Mouse (Mus musculus) Muller cell, postnatal 12 days (primary cell): ENCODE results near the gene Camk1d.
"Not testable (repeated sequence)": the region's sequence is repeated elsewhere in the genome, so short reads cannot be mapped to it uniquely, and the experiment has no call there.

Experiments used
- DNase-seq: peaks from one replicate; pipeline ENCODE4 v3.0.0-alpha.2; 2015; ENCODE audit errors: inconsistent ontology term

Gene Camk1d

GRCm38 (mm10) chr2:5613651-5614307 lies 100.5 kb downstream of the Camk1d start:
- peak; percentile 71 for DNase-seq

GRCm38 (mm10) chr2:5611601-5612000 lies 102.7 kb downstream of the Camk1d start:
- DNase-seq, result no peak

DNA sequence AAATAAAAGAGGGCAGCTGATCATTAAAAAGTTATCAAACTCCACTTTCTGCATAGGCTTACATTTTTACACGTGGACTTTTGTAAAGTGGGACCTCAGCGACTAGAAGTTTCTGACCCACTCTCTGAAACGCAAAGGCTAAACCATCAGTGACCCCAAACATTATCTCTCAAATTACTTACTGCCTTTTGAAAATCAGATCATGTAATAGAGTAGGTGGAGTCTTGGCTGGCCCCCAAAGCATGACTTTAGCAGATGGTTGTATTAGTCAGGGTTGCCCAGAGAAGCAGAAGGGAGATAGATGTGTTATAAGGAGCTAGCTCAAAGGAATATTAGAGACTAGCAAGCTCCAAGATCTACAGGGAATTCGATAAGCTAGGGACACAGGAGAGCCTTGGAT lies 103.8 kb downstream of the Camk1d start:
- no peak for DNase-seq

DNA sequence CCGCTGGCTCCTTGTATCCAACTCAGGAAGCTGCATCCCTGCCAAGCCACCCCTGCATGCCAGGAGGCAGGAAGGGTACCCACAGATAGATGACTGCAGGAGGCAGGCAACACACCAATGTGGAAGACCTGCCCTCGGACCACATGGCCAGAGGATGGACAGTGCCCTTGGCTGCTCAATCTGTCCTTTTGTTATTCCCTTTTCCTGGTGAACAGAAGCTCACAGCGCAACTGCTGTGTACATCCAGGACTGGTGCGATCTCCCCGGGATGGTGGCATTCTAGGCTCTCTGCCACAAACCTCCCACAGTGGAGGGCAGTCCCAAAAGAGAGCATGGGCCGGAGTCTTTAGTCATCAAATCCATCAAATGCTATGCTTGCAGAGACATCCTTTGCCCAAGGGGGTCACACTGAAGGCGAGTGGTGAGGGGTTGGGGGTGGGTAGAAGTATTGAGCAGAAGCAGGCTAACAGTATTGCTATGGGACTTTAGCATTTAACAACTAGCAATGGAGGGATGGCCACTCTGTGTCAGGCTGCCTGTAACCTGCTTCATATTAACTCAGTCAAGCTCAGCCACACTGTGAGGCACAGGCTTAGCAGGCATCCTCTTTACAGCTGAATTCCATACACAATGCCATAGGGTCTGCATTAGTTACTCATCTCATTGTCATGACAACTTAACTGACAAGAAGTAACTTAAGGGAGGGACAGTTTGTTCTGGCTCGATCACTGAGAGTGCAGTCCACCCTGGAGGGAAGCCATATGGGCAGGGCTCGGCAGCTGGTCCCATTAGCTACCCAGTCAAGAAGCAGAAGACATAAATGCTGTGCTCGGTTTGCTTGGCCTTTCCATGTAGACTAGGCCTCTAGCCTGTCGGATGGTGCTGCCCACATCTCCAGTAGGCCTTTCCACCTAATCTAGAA lies 106.1 kb downstream of the Camk1d start:
- no peak for DNase-seq

- DNase-seq, result no peak
Measured at GRCm38 (mm10) chr2:5605849-5606248, 108.5 kb downstream of the Camk1d start.

- DNase-seq, result no peak
Measured at GRCm38 (mm10) chr2:5602044-5602443, 112.3 kb downstream of the Camk1d start.

DNA sequence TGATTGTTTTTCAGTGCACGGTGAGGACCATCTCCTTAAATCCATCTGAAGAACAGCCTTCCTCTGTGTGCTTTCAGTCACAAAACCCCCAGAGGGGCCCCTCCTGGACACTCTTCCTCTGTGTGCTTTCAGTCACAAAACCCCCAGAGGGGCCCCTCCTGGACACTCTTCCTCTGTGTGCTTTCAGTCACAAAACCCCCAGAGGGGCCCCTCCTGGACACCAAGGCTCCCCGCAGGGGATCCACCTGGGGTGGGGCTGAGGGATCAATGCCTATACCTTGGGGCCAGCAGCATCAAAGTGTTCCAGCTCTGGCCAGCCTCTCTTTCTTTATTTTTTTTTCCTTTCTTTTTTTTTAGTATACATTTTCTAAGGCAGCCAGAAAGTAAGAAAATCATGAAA lies 113.1 kb downstream of the Camk1d start:
- DNase-seq, result not testable (repeated sequence)

DNA sequence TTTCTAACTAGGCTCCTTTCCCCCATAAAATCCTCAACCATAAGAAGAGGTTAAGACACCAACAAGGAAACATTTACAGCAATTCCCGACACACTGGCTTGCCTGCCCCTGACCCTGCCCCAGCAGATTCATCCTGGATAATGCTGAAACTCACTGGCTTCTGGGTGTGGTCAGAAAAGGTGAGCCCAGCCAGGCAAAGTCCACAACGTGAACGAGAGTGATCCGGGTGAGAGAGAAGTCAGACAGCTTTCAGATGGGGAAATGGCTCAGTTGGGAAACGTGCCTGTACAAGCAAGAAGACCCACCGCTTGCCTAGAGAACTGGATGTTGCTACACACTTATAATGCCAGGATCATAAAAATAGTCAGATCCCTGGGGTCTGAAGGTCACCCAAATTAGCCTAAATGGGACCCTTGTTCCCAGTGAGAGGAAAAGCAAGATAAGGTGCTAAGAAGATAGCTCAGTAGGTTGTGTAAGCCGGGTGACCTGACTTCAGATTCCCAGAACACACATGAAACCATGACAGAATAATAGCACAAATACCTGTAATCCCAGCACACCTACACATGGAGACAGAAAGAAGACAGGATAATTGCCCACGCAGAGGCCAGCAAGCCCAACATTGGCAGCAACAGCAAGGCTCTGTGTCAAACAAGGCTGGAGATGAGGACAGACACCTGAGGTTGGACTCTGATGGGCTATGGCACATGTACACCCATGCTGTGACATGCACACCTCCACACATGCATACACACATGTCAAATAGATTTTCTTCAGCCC lies 113.9 kb downstream of the Camk1d start:
- DNase-seq, result no peak

DNA sequence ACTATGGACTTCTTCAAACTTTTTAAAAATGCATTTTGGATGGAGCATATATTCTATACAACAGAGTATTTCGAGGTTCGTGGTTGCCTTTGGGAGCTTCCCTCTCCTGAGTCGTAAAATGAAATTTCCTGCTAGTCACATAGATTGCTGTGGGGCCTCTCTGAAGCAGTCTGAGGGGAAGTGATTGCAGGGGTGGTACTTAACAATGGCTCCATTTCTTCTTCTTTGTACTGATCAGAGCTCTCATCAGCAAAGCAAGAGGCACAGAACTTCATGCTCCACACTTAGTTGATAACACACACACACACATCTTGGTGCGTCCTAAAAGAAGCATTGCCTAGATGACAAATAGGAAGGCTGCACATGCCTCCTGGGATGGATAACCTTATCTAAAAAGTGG lies 114.6 kb downstream of the Camk1d start:
- DNase-seq, result no peak

- no peak for DNase-seq
Measured at GRCm38 (mm10) chr2:5598533-5598932, 115.8 kb downstream of the Camk1d start.

GRCm38 (mm10) chr2:5596882-5597281 lies 117.4 kb downstream of the Camk1d start:
- no peak for DNase-seq

DNA sequence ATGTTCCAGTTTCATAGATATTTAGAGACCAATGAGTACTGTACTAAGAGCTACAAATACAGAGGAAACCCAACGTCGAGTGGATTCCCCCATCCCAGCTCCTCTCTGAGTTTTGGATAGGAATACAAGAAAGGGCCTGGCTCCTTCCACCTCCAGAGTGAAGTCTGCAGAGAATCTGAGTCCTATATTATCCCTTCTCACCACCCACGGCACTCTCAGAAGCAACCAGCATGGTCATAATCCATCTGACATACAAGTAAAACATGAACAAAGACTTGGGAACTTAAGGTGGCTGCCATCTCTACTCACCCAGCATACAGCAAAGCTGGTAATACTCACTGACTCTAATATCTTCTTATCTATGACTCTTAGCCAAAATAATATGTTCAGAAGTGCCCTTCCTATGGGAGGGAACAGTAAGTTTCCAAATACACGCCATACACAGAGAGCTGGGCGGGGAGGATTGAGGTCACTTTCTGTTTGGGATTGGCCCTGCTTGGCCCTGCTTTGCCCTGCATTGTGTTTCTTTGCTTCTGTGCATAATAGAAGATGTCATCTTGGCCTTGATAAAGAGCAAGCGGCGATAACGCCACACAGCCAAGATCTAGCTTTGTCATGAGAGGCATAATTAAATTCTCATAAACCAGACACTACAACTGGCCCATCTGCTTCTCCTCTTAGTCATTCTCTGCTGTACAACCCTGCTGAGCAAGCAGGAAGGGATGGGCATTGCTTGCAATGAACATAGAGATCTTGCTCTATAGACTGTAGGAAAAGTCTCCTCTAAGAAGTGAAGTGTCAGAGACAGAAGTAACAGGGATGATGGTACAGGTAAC lies 118.7 kb downstream of the Camk1d start:
- peak; percentile 41 for DNase-seq

DNA sequence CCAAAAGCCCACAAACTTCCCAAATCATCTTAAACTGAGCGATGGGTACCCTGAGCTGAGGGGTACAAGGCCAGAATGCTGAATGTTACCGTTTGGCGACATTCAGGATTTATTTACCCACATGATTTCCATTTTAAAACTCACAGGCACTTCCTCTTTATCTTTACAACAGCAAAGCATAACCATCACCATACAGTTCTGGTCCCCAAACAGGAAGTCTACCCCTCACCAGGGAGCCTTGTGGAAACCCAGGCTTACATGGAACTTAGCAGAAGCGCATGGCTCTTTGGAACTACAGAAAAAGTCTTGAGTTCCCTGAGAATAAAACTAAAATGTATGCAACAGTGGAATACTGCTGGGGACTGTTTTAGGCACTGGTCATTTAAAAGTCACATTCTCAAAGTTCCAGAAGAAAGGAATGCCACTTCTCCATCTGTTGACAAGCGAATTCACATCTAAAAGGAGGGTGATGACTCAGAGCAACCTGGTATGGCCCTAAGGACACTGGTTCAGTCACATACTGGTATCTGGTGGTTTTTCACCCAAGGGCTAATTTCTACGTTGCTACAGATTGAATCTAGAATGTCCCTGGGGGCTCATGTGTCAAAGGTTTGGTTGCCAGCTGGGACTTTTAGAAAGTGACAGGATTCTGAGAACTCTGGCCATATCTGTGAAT lies 121.7 kb downstream of the Camk1d start:
- peak; percentile 67 for DNase-seq

DNA sequence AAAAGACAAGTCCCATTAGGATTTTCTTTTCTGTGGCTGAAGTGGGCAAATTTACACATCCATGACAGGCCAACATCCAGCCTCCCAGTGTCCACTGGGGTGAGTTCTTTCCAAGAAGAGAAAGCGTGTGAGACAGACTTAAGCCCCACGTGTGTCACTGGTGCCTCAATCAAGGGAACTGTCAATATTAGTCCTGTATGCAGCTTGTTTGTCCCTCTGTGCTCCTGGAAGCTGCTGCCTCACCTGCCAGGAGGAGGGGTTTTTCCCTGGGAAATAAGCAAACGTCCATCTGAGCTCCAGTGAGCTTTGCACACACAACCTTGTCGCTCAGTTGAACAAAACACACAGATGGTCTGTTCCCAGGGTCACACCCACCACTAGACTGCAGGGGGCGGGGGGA lies 124.2 kb downstream of the Camk1d start:
- DNase-seq, result no peak

DNA sequence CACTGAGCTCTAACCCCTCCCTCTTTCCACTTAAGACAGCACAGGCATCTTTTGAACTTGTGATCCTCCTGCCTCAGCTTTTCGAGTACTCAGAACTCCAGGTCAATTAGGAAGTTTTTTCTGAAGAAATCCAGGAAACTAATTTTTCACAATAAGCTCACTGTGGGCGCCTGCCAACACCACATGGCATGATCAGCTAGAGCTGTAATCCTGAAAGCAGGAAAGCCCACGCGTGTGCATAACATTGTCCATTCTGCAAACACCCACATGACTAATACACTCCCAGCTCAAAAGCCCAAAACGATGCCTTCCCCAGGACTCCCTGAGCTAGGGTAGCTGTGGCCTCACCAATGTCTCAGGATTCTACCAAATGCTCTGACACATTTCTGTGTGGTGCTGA lies 125.2 kb downstream of the Camk1d start:
- no peak for DNase-seq

GRCm38 (mm10) chr2:5588329-5588982 lies 125.9 kb downstream of the Camk1d start:
- no peak for DNase-seq

DNA sequence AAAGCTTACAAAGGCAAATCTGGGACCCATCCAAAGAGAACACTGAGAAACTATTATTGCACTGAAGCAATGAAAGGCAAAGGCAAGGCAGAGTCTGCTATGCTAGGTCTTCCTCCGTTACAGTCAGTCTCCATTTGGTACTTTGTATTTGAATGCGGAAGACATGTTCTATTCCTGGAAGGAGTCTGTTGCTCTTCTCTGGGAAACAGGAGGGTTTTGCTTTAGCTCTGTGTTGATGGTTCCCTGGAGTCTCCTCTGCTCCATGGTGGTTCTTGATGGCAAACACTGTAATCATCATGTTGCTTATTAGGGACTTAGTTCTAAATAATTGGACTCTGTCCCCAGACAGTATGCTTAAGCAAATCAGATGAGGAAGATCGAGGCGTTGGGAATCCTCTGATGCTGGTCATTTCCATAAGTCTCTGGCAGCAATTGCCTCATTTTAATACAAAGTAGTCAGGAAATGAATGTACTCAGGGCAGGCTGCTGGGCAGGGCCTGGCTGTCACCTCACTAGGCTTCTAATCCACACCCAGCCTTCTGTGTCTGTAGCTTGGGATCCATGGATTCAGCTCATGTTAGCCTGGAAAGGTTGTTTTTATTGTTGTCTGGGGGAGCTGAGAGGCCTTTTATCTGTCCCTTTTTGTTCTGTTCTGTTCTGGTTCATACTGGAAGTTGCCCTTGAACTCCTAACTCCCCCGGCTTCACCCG lies 129.8 kb downstream of the Camk1d start:
- no peak for DNase-seq

DNA sequence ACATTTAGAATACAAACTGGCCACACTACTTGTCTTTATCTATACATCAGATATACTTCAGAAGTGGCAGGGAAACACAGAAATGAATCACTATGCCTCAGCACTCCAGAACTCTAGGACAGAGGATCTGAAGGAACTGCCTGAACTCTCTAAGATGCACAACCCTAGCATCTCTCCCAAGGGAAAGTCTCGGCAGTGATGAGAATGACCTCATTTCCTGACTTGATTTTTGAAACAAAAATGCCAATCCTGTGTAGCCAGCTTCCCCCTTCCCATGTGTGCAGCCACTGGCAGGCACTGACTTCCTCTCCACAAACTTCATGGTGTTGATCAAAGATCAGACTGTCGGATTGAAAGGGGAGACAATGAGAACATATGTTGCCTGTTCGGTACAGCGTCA lies 134.9 kb downstream of the Camk1d start:
- no peak for DNase-seq

DNA sequence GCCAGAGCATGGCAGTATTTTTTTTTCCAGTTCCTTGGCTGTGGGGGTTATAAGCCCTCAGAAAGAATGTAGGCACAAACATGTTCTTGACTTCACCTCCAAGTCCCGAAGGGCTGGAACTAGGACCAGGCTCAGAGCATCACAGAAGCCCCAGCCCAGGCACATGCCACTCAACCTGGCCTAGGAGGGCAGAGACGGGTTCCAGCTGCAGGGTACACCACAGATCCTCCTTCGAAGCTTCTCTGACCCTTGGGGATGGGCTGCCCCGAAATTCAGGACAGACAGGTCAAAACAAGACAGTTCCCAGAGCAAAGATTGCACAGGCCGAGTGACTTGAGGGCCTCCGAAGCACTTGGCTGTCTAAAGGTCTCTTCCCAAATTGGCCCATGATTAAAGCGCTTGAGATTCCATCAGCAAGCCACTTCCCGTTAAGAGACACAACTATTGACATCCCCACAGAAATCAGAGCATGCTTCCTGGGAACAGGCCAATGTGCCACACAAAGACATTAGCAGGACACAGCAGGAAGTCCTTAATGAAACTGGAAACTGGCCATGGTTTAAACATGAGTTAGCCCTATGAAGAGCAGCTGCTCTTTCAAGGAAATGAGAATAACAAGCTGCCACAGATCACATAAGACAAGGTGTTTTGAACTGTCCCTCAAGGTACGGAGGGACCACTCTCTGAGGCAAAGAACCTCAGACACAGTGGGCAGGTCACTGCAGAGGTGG lies 136.8 kb downstream of the Camk1d start:
- peak; percentile 92 for DNase-seq
